Mouse (Mus musculus) gastrocnemius, postnatal 14 days (tissue): Measurements from ENCODE around the gene Arhgap9. TPM values are rescaled to one million over a fixed set of nuclear protein-coding genes. Genes with fewer than 3 reads are reported as not detected.

Experiments used
- DNase-seq: peaks from one replicate; pipeline ENCODE4 v3.0.0; 2021; ENCODE audit warnings: mixed read lengths
- intact Hi-C: fragments of 180-260 bp; cut with DNase I; formaldehyde crosslinking; loops from one replicate; pipeline ENCODE4 v1.15.1; 2025; ENCODE audit warnings: low total_unique reads
- total RNA-seq, 2 experiments: library from RNA; stranded (reverse); gene quantifications; 2 replicates each; pipeline ENCODE4 v1.2.3; 2021

Arhgap9 gene
- total RNA-seq, 2 experiments from 2014 or later = 1.3 to 2.1 TPM

DNA sequence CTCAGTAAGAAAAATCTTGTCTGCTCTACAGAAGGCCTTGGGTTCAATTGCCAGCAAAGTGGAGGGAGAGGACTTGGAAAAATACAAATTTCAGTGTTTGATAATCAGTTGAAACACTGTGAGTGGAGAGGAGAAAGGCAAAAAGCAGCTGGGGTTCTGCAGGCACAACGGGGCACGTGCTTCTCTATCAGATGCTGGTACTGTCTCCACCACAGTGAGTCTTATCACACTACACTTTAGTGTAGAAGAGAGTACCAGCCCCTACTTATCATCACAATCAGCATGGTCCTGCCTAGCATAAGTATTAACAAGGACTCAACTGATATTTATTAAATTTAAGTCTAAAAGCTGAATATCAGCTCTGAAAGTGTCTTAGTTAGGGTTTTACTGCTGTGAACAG, 4.5 kb upstream of the Arhgap9 start:
- intact Hi-C loops = loop anchor here (5.0 kb wide), 1 partner anchor 1305 kb away; no protein-coding TSS in a partner anchor
- DNase-seq = no peak

DNA sequence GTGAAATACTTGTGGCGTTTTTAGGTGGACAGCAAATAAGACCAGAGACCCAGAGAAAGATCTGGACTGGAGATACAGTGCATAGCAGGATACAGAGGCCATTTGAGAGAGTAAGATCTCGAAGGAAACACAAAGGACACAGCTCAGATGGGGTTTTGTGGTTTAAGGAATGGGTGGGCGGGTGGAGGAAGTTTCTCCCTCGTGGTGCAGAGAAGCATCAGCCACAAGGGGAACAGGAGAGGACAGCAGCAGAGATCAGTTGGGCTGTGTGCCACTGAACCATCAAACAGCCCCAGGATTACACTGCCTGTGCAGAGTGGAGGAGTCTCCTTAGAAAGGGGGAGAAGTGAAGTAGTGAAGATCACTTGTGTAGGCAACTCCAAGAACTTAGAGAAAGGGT, 3.8 kb upstream of the Arhgap9 start:
- intact Hi-C loops = loop anchor here (5.0 kb wide), 1 partner anchor 1304 kb away; no protein-coding TSS in a partner anchor
- no peak for DNase-seq

DNA sequence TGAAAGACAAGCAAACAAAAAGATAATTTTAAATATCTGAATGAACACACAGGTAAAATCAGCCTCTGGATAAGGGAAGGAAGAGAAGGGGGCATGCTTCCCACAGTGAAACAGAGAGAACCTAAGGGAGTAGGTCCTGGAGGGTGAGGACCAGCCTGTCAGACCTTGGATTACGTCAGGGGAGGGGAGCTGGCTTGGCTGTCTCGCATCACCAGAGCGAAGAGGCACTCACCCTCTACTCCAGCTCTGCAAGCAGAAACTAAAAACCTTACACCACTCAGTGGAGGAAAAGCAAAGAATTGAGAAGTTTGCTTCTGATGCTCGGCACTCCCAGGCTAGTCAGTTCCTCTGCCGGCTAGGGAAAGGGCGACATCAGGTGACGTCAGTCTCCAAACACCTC, 1.8 kb upstream of the Arhgap9 start:
- intact Hi-C loops = loop anchor here (5.0 kb wide), 1 partner anchor 1302 kb away; no protein-coding TSS in a partner anchor
- DNase-seq = no peak

DNA sequence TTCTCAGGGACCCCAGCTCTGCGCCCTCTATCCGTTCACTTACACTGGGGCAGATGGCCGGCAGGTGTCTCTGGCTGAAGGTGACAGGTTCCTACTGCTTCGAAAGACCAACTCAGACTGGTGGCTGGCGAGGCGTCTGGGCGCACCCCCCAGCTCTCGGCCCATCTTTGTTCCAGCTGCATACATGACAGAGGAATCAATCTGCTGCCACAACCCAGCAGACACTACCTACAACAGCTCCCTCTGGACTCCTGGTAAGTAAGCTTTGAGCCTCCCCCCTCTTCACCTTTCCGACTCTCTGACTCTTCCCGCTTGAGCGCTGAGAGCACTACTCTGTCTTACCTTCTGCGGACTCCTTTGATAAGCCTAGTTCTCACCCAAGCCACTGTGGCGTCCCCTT, 414 bp downstream of the Arhgap9 start:
- no peak for DNase-seq
- intact Hi-C loops = no loop called here

DNA sequence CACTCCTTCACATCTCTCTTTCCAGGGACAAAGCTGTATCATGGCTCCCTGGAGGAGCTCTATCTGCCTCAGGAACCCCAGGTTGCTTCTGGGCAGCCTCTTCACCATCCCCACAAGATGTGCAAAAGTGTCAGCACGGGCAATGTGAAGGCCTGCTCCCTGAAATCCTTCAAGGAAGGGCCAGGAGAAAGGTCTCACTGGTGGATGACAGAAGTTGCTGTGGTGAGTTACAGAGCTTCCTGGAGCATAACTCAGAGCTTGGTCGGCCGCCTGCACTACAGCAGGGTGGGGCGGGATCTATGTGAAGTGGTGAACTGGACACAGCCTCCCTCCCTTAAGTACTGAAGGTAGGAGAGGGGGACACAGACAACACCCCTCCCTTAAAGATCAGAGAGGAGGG, 905 bp downstream of the Arhgap9 start:
- intact Hi-C loops = no loop called here
- DNase-seq = no peak

DNA sequence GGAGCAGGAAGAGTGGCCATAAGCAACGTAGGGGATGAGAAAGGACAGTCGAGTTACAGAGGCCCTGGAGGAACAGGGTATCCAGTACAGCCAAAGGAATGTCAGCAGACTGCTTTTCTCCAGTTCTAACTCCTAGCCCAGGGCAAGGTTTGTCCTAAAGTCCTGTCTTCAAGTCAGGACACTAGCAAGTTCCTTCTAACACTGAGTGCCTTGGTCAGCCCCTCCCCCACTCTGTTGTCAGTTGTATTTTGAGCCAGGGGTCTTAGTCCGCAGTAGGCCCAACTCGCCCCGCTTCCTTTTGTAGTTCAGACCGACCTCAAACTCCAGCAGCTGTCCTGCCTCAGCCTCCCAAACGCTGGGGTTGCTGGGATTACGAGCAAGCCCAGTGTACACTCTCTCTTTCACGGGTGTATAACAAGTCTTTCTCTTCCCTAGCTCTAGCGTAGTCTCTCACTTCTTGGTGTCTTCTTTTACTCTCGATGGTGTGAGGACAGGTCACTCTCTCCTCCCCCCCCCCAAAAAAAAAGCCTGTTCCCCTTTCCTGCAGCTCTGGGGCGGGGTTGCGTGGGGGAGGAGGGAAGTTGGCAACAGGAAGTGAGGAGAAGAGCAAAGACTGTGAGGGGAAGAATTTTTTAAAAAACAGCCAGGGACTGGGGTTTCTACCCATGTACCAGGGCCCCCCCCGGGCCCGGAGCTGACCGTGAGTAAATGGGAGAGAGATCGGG, 1.5 kb downstream of the Arhgap9 start:
- intact Hi-C loops = no loop called here

DNA sequence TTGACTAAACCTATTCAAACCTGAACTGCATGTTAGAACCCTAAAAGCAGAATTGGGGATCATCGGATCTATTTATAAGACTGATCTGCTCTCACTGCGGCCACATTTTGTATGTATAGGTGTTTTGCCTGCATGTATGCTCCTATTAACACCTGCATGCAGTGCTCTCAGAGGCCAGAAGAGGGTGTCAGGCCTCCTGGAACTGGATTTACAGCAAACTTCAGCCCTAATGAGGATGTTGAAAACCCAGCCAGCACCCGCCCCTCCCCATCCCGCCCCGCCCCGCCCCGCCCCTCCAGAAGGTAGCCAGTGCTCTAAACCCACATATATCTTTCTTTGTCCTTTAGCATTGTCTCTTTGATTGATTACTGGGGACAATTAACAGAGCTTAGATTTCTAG, 2.7 kb downstream of the Arhgap9 start:
- intact Hi-C loops = no loop called here
- DNase-seq = no peak

More for the DNA sequence above, 1.5 kb downstream of the Arhgap9 start:
- DNase-seq = no peak

DNA sequence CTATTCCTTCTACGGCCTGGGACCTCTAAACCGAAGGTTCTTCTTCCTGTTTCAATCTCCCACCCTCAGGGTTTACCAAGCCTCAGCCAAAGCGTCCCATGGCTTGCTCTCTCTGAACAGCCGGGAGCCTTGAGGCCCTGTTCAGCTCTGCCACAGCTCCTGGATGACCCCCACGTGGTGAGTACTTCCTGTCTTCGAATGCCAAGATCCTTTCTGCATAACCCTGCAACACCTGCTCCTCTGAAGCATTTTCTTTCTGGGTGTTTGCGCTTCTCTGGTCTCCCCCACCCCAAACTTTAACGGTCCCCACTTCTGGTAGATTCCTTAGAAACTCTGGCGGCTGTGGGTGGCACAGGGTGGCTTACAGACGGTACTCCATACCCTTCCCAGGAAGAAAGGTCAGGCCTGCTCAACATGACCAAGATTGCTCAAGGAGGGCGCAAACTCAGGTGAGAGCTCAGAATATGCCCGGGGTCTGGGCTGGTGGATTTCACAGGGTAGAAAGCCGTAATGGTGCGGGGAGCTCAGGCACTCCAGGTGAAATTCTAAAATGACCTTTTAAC, 3.8 kb downstream of the Arhgap9 start:
- intact Hi-C loops = no loop called here
- no peak for DNase-seq

DNA sequence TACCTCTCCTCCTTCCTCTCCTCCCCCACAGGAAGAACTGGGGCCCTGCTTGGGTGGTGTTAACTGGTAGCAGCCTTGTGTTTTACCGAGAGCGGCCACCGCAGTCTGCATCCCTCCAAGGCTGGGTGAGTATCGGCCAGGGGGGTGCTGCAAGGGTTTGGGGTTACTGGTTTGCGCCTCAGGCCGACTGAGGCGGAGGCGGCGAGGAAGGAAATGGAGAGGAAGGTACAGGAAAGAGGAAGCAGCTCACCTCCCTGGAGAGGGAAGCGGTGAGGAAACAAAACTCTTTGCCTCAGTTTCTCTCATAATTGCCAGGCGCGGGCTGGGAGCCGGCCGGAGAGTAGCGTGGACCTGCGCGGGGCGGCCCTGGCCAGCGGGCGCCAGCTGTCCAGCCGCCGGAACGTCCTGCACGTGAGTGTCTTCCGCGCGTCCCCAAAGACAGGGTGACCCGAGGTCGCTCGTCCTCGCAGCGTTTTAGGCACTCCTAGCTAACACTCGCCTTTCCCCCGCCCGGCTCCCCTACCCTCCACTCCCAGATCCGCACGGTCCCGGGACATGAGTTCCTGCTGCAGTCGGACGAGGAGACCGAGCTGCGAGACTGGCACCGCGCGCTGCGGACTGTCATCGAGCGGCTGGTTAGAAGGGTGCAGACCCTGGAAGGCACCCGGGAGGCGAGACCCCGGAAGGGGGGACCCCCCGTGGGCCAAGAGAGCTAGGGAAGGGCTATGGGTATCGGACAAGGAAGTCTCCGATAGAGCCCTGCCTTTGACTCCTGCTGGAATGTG, 4.4 kb downstream of the Arhgap9 start:
- intact Hi-C loops = no loop called here
- DNase-seq = peak; percentile 27

DNA sequence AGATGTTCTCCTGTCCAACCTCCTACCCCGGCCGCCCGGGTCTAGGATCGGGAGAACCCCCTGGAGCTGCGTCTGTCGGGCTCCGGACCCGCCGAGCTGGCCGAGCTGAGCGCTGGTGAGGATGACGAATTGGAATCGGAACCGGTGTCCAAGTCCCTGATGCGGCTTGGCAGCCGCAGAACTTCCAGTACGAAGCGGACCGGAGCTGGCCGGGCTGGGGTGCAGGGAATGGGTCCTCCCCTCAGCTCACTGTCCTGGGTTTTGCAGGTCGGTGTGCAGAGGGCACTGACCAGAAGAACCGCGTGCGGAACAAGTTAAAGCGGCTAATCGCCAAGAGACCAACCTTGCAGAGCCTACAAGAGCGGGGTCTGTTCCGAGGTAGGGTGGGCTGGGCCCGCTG, 5.1 kb downstream of the Arhgap9 start:
- DNase-seq = peak; percentile 49
- intact Hi-C loops = no loop called here

DNA sequence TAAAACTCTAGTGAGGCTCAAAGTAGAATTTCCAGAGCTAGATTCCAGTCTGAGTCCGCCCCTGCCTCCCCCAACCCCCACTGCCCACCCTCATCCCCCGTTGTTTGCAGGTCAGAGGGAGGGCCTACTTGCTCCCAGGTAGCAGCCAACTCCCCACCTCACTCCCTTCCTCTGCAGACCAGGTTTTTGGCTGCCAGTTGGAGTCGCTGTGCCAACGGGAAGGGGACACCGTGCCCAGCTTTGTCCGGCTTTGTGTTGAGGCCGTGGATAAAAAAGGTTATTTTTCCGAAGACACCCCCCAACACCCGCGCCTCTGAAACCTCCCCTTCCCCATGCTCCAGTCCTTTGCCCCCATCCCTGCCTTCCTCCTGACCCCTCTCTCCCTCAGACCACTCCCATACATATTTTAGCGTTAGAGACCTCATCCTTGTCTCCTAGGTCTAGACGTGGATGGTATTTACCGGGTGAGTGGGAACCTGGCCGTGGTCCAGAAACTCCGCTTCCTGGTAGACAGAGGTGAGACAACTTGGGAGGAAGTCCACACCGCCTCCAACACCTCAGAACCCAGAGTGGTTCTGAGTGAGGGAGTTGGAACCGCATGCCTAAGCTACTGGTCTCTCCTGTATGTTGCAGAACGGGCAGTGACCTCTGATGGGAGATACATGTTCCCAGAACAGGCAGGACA, 5.8 kb downstream of the Arhgap9 start:
- DNase-seq = no peak
- intact Hi-C loops = no loop called here

DNA sequence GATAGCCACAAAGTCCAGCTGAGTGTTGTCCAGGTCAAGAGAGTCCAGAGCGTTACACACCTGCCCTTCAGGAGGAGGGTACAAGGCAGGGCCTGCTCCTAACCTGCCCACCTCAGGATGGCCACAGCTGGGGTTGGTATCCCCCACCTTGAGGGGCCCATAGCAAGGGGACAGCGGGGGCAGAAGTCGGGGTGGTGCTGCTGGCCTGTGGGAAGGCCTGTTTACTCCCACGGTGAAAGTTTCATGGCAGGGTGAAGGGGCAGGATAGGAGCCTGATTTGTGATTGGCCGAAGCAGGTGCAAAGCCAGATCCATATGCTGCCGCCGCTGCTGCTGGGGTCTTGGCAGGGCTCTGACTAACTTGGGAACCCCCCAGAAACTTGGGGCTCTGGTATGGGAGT, 8.4 kb downstream of the Arhgap9 start:
- DNase-seq = no peak
- intact Hi-C loops = no loop called here

DNA sequence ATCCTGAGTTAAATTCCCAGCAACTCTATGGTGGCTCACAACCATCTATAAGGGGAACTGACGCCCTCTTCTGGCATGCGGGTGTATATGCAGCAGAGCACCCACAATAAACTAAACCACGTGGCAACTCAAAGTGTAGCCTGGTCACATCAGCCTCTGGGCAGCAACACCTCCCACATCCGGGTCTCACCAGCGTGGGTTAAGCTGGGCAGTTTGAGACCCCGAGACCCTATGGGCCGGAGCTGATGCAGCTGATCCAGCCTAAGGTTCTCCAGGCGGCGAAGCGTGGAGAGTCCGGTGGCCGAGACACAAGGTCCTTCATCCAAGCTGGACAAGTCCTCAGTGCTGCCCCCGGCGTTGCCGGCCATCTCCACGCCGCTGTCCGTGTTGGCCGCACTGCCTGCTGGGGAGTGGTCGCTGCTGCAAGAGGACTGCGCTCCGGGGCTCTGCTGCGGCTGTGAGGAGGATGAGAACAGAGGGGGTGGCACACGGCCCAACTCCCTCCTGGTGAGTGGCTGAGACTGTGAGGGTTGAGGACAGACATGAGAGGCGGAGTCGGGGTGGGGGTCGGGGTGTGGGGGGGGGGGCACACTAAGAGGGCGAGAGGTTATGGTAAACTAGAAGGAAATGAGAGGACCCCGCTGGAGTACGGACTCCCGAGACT, 10.6 kb downstream of the Arhgap9 start:
- no peak for DNase-seq
- intact Hi-C loops = no loop called here

DNA sequence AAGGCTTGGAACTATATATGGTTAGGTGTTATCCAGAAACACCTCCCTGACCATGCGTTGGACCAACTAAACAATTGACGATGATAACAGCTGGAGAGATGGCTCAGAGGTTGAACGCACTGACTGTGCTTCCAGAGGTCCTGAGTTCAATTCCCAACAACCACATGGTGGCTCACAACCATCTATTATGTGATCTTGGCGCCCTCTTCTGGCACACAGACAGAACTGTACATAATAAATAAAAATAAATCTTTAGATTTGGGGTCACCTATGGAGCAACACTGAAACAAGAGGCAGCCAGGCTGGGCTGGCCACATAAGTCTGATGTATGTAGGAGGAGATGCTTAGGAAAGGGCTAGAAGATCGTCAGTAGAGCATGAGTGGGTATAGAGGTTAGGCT, 11.4 kb downstream of the Arhgap9 start:
- no peak for DNase-seq
- intact Hi-C loops = no loop called here

DNA sequence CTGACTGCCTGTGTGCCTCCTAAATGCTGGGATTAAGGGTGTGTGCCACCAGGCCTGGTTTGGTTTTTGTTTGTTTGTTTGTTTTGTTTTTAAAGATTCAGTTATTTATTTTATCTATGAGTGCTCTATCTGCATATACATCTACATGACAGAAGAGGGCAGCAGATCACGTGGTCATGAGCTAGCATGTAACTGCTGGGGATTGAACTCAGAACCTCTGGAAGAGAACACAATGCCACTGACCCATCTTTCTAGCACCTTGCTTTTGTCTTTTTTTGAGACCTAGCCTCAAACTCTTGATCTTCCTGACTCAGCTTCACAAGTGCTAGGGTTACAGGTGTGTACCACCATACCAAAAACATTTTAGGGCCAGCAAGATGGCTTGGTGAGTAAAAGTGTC, 13.5 kb downstream of the Arhgap9 start:
- DNase-seq = no peak
- intact Hi-C loops = no loop called here

DNA sequence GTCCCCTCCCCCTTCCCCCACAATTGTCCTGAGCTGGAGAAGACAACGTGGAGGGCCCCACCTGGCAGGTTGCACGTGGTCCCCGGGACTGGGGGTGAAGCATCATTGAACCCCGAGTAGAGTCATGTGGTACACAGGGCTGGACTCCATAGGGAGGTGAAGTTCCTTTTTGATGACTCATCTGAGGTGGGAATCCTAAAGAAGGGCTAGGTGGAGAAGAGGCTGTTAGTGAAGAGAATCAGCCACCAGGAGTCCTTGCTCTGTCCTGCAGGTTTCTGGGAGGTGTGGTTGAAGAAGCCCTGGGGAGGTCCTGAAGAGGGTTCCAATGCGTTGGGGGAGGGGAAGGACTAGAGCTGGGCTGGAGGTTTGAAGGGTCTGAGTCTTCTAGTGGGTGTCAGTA, 15.2 kb downstream of the Arhgap9 start:
- intact Hi-C loops = no loop called here
- no peak for DNase-seq

DNA sequence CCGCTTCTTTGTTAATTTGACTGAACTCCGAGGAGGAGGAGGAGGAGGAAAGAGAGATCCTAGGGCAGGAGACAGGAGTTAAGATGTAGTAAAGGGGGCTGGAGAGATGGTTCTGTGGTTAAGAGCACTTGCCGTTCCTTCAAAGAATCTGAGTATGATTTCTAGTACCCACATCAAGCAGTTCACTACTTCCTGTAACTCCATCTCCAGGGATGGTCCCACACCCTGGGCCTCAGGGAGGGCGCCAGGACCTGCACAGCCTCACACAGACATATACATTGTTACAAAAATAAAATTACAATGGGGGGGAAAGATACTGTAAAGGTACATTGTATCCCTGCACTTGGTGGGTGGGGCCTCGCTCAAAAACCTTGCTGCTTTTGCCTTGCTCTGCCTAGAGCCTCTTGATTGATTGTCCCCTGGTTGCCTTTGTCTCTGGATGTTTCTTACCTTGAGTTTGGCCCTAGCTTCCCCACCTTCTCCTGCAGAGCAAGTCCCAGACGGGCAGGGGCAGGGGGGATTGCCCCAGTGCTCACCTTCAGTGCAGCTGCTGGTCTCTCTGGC, 15.9 kb downstream of the Arhgap9 start:
- no peak for DNase-seq
- intact Hi-C loops = no loop called here

DNA sequence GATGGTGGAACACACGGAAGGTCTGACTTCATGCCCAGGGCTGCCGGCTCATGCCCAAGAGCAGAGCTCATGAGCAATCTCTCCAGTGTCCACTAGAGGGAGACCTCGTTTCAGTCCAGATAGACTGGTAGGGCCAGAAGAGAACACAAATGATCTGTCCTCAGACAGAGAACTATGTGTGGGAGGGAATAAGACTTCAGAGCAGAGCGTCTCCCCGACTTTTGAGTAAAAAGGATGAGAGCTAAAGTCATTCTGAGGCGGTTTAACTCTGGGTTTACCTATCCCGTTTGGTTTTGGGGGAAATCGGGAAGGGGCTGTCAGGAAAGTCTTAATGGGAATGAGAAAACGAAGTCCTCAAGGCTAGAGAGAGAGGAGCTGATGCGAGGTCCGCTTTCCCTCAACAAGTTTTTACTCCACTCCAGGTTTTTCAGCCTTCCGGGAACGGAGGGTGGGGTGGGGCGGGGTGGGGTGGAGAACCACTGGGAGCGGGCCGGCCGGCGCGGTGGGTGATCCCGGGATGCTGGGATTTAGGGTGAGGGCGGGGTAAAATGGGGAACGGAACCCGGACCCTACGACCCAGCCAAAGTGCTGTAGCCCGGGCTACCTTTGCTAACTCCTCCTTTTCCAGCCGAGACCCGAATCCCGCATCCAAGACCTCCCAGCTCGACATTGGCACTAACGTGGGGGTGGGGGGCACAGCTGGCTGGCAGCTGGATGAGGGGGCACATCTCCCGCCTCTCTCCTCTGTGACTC, 17.3 kb downstream of the Arhgap9 start:
- intact Hi-C loops = no loop called here
- DNase-seq = peak; percentile 84
